Mouse (Mus musculus) layer of hippocampus, adult 11-12 months (tissue): ENCODE measurements around the gene Larp1b.

Experiments used
- DNase-seq: peaks from one replicate; pipeline ENCODE4 v3.0.0; 2022; ENCODE audit warnings: low spot score

Gene Larp1b

DNA sequence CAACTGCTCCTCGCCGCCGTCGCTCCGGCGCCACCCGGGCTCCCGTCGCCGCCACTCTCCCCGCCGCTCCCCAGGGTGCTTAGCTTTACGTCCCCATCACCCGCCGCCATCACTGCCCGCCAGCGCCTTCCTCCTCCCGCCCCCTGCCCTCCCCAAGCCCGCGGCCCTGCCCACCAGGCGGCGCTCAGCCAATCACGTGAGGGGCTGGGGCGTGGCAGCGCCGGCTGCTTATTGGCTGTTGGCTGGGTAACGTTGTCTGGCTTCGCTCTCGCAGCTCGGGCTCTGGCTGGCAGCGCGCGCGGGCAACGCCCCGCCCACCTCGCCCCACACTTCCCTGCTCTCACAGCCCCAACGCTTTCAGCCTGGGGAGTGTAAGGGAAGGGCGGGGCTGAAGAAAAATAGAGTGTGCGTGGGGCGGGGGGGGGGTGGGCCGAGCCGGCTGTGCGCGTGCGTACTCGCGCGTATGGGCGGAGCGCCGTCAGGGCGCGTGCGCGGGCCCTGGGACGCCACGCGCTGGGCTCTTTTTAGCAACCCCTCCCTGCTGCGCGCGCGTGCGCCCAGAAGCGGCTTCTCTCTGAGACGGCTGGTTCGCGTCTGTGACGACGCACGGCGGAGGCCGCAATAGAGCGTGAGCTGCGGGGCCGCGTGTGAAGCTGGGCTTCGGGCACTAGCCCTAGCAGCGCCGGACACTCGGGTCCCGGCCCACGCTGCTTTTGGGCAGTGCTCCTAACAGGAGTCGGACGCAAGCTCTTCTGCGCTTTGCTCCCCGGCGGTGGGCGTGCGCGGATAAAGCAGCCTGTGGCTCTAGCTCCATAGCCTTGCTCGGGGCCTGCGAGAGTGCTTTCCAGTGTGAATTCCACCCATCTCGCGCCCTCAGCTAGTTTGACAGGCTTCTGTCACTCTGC lies 133.5 kb downstream of the Larp1b start, which contains the start of gene Pgrmc2:
TSS of gene Pgrmc2 (minus strand) at position 162 of the 905 bp plus-strand sequence.
- peak; percentile 98 for DNase-seq

DNA sequence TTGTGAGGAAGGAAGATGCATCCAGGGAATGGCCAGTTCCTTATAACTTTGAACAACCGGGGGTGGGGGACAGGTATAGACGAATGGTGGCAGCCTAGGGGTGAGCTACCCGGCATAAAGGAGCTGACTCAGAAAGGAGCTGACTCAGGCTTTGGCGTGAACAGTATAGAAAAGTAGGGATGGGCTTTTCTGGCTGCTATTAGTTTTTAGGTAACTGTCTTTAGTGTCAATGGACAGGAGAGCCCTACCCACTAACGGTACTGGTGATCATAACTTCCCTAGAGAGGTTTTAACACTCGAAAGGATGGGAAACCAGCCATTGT lies 134.1 kb downstream of the Larp1b start:
- no peak for DNase-seq

DNA sequence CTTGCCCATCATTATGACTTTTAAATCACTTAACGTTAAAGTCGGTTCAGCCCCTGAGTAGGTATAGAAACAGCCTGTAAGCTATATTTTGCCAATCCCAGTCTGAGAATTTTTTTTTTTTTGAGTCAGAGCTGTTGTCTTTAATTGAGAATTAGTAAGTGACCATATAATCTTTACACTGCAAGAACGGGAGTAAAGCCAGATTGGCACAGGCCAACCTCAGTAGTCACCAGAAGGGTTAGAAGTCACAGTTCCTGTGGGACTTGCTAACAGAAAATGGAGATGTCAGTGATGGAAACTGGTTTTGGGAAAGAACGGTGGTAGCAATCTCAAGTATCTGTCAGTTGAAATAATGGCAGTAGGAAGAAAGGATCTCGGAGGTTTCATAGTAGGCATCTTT lies 134.8 kb downstream of the Larp1b start:
- no peak for DNase-seq

DNA sequence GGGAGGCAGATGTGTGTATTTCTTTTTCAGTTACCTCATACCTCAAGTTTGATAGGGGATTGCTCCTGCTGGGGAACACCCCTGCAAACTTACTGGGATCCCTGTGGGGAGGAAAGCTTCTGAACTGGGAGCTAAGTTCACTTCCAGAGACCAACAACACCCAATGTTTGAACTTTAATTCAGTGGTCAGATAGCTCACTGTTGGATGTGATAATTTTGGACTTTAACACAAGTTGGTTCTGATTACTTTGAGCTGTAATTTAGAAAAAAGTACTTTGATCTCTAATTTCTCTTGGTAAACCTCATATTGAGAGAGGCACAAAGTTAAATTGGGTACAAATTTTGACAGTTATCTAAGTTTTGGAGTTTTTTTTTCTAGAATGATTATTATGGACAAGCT lies 137.4 kb downstream of the Larp1b start:
- no peak for DNase-seq
